Mouse (Mus musculus): ENCODE data around the gene Gm5617. TPM values are rescaled to one million over a fixed set of nuclear protein-coding genes. Genes with fewer than 3 reads are reported as not detected.

Gene Gm5617
- total RNA-seq, 2 experiments from 2014 or later: 13.8 to 24.5 TPM

Small RNA genes lying within 50 kb of the gene (microRNA-seq; reads per million reads assigned to microRNA genes)
- gene Gm23653: not detected

Other genes with a start within 250 kb of the Gm5617 start
- gene Nxpe2, start 142.0 kb upstream of the Gm5617 start, total RNA-seq (2021): 1 to 10 TPM; 1.5 to 2.3 TPM
- gene Rexo2, start 14.8 kb upstream of the Gm5617 start, total RNA-seq (2021): 10 to 100 TPM; 56.4 TPM
- 10 to 100 TPM; 31.9 to 32.9 TPM for gene Rbm7, start 143 bp upstream of the Gm5617 start, total RNA-seq (2021)
- 10 to 100 TPM; 19.3 to 22.9 TPM for gene Nnmt, start 109.7 kb downstream of the Gm5617 start, total RNA-seq (2021)